Mouse (Mus musculus): ENCODE results near the gene Fam19a3. TPM values are rescaled to one million over a fixed set of nuclear protein-coding genes. Genes with fewer than 3 reads are reported as not detected.

The Fam19a3 gene
- polyA plus RNA-seq, 1 experiment: 9.1 TPM

GRCm38 (mm10) chr3:104729270-104729839 is 52.3 kb downstream of the Fam19a3 start:
- H3K27ac ChIP-seq (ENCODE audit: control insufficient read depth, insufficient read depth, low read depth, low read length): no peak overlapping the region
- H3K4me3 ChIP-seq (ENCODE audit: control insufficient read depth, low read depth, low read length): no peak overlapping the region
- no peaks in the 10 kb centered on the region for H3K27me3 ChIP-seq (ENCODE audit: control insufficient read depth, insufficient read depth, low read length)
- no peaks in the 10 kb centered on the region for H3K36me3 ChIP-seq (ENCODE audit: control insufficient read depth, insufficient read depth, low read length)
- no peaks in the 10 kb centered on the region for H3K4me1 ChIP-seq (ENCODE audit: control insufficient read depth, insufficient read depth, low read length)
- TF ChIP-seq POLR2A (IDR thresholded peaks at IDR 0.05; ENCODE audit: control insufficient read depth, low read depth, low read length) (no peak), CTCF (IDR thresholded peaks at IDR 0.05; ENCODE audit: control insufficient read depth, insufficient read depth, insufficient replicate concordance, low read depth, low read length) (no peak)

Other genes starting within 250 kb of the Fam19a3 start
- 9.9 and 11.6 TPM in 2 replicates for gene Slc16a1, start 143.2 kb downstream of the Fam19a3 start, polyA plus RNA-seq (2012; rRNA removed)
- 178 and 205 TPM in 2 replicates for gene Ppm1j, start 784 bp downstream of the Fam19a3 start, polyA plus RNA-seq (2012; rRNA removed)
- 4.8 and 6.3 TPM in 2 replicates for gene Rhoc, start 6.5 kb upstream of the Fam19a3 start, polyA plus RNA-seq (2012; rRNA removed)
- 8.7 and 9.4 TPM in 2 replicates for gene Mov10, start 36.7 kb upstream of the Fam19a3 start, polyA plus RNA-seq (2012; rRNA removed)
- gene St7l, start 82.2 kb upstream of the Fam19a3 start, polyA plus RNA-seq (2012; rRNA removed): 16.4 TPM in 2 replicates
- gene Capza1, start 82.7 kb upstream of the Fam19a3 start, polyA plus RNA-seq (2012; rRNA removed): 64.0 and 84.4 TPM in 2 replicates
- gene Wnt2b, start 180.1 kb upstream of the Fam19a3 start, polyA plus RNA-seq (2012; rRNA removed): 1.5 and 1.7 TPM in 2 replicates

All from testis, adult 2 months (tissue).